Mouse (Mus musculus) embryonic facial prominence, embryonic 10.5 days (tissue): ENCODE measurements around the gene Mtus2. TPM values are rescaled to one million over a fixed set of nuclear protein-coding genes. Genes with fewer than 3 reads are reported as not detected.
"Not testable (repeated sequence)": the region's sequence is repeated elsewhere in the genome, so short reads cannot be mapped to it uniquely, and the experiment has no call there.

Experiments used
- DNase-seq: peaks from one replicate; pipeline ENCODE4 v3.0.0-alpha.2; 2017; ENCODE audit warnings: low spot score
- H3K27ac ChIP-seq: fragments of 300-500 bp; sonication (generic); replicated peaks from 2 replicates; pipeline ENCODE4 v1.5.1; 2016; ENCODE audit warnings: mild to moderate bottlenecking
- H3K27me3 ChIP-seq: fragments of 300-500 bp; sonication (generic); replicated peaks from 2 replicates; pipeline ENCODE4 v1.6.1; 2016; ENCODE audit warnings: low read depth, mild to moderate bottlenecking; ENCODE audit not compliant: poor library complexity, severe bottlenecking
- H3K36me3 ChIP-seq: fragments of 300-500 bp; sonication (generic); replicated peaks from 2 replicates; pipeline ENCODE4 v1.6.1; 2016; ENCODE audit warnings: mild to moderate bottlenecking, moderate library complexity
- H3K4me1 ChIP-seq: fragments of 300-500 bp; sonication (generic); 2 replicates; pipeline ENCODE4 v1.6.1; 2016
- H3K4me3 ChIP-seq: fragments of 300-500 bp; sonication (generic); 2 replicates; pipeline ENCODE4 v1.5.1; 2016; ENCODE audit warnings: mild to moderate bottlenecking, moderate library complexity
- H3K9me3 ChIP-seq: fragments of 300-500 bp; sonication (generic); 2 replicates; pipeline ENCODE4 v1.6.1; 2016; ENCODE audit warnings: mild to moderate bottlenecking
- WGBS: fragments of 180-500 bp; shearing (Covaris S2); methylation state at CpG from one replicate; pipeline ENCODE4 v1.1.7; 2016; 5-methylcytosine and 5-hydroxymethylcytosine counted together
- polyA plus RNA-seq: library from polyadenylated mRNA; unstranded; fragments of >200 nt; fragmentation: Nextera tagmentation; extraction: Ambion mirVana; gene quantifications from 2 replicates; pipeline ENCODE4 v1.2.1, GENCODE M21; 2016

Mtus2 gene
- polyA plus RNA-seq, 1 experiment from 2014 or later, result 5.7 TPM

- H3K36me3 ChIP-seq, result no peaks in the 10 kb centered on the region
- no peaks in the 10 kb centered on the region for H3K4me1 ChIP-seq
- 75% methylated on average over 13 of the region's 13 CpGs for WGBS
- DNase-seq, result no peak
- no peak overlapping the region for H3K4me3 ChIP-seq
- peaks cover 8% of the 10 kb centered on the region for H3K9me3 ChIP-seq
- H3K27me3 ChIP-seq, result no peaks in the 10 kb centered on the region
- no peak overlapping the region for H3K27ac ChIP-seq
Observed at GRCm38 (mm10) chr5:148152600-148153402, 195.7 kb downstream of the Mtus2 start.

DNA sequence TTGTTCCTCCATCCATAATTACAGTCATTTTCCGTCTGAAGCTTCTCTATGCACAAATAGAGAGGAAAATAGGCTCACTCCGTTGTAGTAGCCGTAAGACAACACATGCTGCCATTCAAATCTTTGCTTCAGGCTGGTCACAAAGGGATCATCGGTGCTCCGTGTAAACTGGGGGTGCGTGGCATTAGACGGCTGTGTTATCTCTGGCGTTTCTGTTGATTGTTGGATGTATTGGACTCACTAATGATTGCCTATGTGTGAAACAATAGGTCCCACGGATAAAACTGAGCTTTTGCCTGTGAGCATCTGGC is 196.2 kb downstream of the Mtus2 start:
- no peak overlapping the region for H3K27ac ChIP-seq
- H3K36me3 ChIP-seq, result no peaks in the 10 kb centered on the region
- H3K4me1 ChIP-seq, result no peaks in the 10 kb centered on the region
- no peak for DNase-seq
- WGBS, result 78% methylated on average over 9 of the region's 9 CpGs
- H3K27me3 ChIP-seq, result no peaks in the 10 kb centered on the region
- peaks cover 6% of the 10 kb centered on the region for H3K9me3 ChIP-seq
- no peak overlapping the region for H3K4me3 ChIP-seq

DNA sequence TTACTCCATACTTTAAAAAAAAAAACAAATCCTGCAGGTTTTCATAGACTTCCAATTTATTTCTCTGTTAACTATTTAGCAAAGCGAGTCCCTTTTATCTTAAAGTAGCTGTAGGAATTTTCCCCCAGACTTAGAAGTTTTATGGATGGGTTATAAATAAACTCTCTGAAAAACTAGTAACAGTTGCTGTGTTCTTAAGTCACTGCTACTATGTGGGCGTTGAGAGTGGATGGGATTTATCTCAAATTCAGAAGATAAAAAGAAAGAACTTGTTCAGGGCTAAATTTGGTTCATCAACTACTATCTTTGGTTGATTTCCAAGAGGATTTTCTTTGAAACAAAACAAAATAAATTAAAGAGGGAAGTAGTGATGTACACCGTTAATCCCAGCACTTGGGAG is 197.6 kb downstream of the Mtus2 start:
- Histone ChIP-seq H3K4me3 (no peak overlapping the region), H3K36me3 (no peaks in the 10 kb centered on the region), H3K9me3 (no peaks in the 10 kb centered on the region), H3K4me1 (peaks cover 4% of the 10 kb centered on the region; the same call in 1 of the 2 replicates), H3K27me3 (no peaks in the 10 kb centered on the region), H3K27ac (no peak overlapping the region)
- 85% methylated on average over 3 of the region's 3 CpGs for WGBS
- DNase-seq, result no peak

GRCm38 (mm10) chr5:148159328-148159727 is 202.2 kb downstream of the Mtus2 start:
- 62% methylated on average over 8 of the region's 8 CpGs for WGBS
- Histone ChIP-seq H3K27ac (no peak overlapping the region), H3K27me3 (no peaks in the 10 kb centered on the region), H3K9me3 (no peaks in the 10 kb centered on the region), H3K4me1 (peaks cover 4% of the 10 kb centered on the region; the same call in 1 of the 2 replicates), H3K36me3 (no peaks in the 10 kb centered on the region), H3K4me3 (no peak overlapping the region)
- no peak for DNase-seq

GRCm38 (mm10) chr5:148160529-148161154 is 203.5 kb downstream of the Mtus2 start:
- no peaks in the 10 kb centered on the region for H3K36me3 ChIP-seq
- H3K27ac ChIP-seq, result no peak overlapping the region
- H3K4me3 ChIP-seq, result no peak overlapping the region
- DNase-seq, result no peak
- 94% methylated on average over 17 of the region's 17 CpGs for WGBS
- H3K9me3 ChIP-seq, result no peaks in the 10 kb centered on the region
- peaks cover 4% of the 10 kb centered on the region; the same call in 1 of the 2 replicates for H3K4me1 ChIP-seq
- H3K27me3 ChIP-seq, result no peaks in the 10 kb centered on the region

GRCm38 (mm10) chr5:148165111-148165510 is 208.0 kb downstream of the Mtus2 start:
- Histone ChIP-seq H3K36me3 (no peaks in the 10 kb centered on the region), H3K27me3 (no peaks in the 10 kb centered on the region), H3K9me3 (no peaks in the 10 kb centered on the region), H3K4me3 (no peak overlapping the region), H3K4me1 (peaks cover 3% of the 10 kb centered on the region; the same call in 1 of the 2 replicates), H3K27ac (no peak overlapping the region)
- 84% methylated on average over 1 of the region's 1 CpGs for WGBS
- no peak for DNase-seq

- no peak for DNase-seq
- Histone ChIP-seq H3K4me1 (peaks cover 19% of the 10 kb centered on the region), H3K27ac (no peak overlapping the region), H3K27me3 (no peaks in the 10 kb centered on the region), H3K4me3 (no peak overlapping the region), H3K9me3 (peaks cover 4% of the 10 kb centered on the region; the same call in 1 of the 2 replicates), H3K36me3 (no peaks in the 10 kb centered on the region)
- 30% methylated on average over 4 of the region's 4 CpGs for WGBS
Observed at GRCm38 (mm10) chr5:148175091-148175490, 218.0 kb downstream of the Mtus2 start.

DNA sequence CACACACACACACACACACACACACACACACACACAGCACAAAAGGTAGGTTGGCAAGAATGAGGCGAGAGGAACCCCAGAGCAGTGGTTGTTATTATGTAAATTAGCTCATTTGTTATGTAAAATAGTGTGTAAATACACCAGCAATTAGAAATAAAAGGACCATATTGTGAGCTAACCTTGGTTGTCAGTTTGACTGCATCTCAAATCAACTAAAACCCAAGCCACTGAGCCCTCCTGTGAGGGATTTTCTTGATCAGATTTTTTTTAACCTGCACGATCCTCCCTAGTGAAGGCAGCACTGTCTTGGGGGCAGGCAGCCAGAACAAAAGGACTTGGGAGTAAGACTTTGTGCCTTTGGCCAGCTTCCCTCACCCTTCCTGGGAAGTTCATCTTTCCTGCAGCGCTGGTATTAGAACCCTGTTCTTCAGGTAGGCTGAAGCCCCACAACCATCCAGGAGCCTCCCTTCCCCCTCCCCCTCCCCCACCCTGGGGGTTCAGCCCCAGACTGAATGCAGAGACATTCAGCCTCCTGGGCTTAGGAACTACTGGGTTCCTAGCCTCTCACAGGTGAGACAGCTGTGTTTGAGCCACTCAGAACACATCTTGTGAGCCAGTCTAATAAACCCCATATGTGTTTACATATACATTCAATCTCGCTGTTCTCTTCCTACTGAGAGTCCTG is 218.8 kb downstream of the Mtus2 start:
- peaks cover 24% of the 10 kb centered on the region for H3K4me1 ChIP-seq
- no peaks in the 10 kb centered on the region for H3K27me3 ChIP-seq
- peak overlapping the region; percentile 51; the same call in 1 of the 2 replicates for H3K27ac ChIP-seq
- no peaks in the 10 kb centered on the region for H3K36me3 ChIP-seq
- 45% methylated on average over 4 of the region's 4 CpGs for WGBS
- peaks cover 4% of the 10 kb centered on the region; the same call in 1 of the 2 replicates for H3K9me3 ChIP-seq
- H3K4me3 ChIP-seq, result no peak overlapping the region
- no peak for DNase-seq

- 86% methylated on average over 8 of the region's 8 CpGs for WGBS
- not testable (repeated sequence) for H3K27ac ChIP-seq, DNase-seq
Observed at GRCm38 (mm10) chr5:148176539-148176938, 219.4 kb downstream of the Mtus2 start.

GRCm38 (mm10) chr5:148179231-148179630 is 222.1 kb downstream of the Mtus2 start:
- no peak overlapping the region for H3K27ac ChIP-seq
- no peaks in the 10 kb centered on the region for H3K27me3 ChIP-seq
- H3K36me3 ChIP-seq, result no peaks in the 10 kb centered on the region
- DNase-seq, result peak; percentile 21
- H3K4me1 ChIP-seq, result peaks cover 31% of the 10 kb centered on the region
- peaks cover 4% of the 10 kb centered on the region; the same call in 1 of the 2 replicates for H3K9me3 ChIP-seq
- 59% methylated on average over 7 of the region's 7 CpGs for WGBS
- no peak overlapping the region for H3K4me3 ChIP-seq

More at GRCm38 (mm10) chr5:148176539-148176938, 219.4 kb downstream of the Mtus2 start:
- not testable (repeated sequence) for H3K9me3 ChIP-seq, H3K27me3 ChIP-seq, H3K36me3 ChIP-seq, H3K4me3 ChIP-seq
- peaks cover 31% of the 10 kb centered on the region for H3K4me1 ChIP-seq

DNA sequence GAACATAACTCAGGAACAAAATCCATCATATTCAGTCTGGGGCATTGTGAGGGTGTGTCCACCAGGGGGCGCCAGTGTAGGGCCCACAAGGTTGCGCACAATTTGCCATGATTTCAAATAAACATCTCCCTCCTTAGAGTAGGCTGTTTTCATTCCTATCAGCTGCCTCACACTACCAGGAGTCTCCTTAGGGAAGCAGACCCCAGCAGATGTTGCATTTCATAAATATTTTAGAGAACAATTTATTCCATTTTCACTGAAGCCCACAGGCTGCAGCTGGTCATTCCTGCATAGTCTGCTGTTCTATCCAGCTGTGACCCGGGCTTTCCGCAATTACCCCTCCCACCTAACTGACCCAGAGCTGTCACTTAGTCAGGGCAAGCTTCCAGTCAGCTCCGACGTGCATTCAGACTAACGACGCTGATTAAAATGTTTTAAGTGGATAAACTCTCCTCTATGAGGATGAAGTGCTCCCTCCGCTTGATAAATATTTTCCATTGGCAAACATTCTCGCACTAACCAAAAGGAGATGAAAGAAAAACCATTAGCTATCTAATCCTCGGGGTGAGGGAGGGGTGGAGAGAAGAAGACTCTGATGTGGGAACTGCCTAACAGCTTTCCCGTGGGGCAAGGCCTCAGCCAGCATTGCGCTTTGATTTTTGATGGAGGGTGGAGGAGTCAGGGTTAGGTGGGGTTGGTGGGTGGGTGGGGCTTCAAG is 223.6 kb downstream of the Mtus2 start:
- Histone ChIP-seq H3K9me3 (peaks cover 5% of the 10 kb centered on the region; the same call in 1 of the 2 replicates), H3K27me3 (no peaks in the 10 kb centered on the region), H3K4me3 (no peak overlapping the region), H3K27ac (0 out of 2 replicates have a peak overlapping the region, but pooled peaks have one; percentile 19), H3K36me3 (no peaks in the 10 kb centered on the region), H3K4me1 (peaks cover 18% of the 10 kb centered on the region)
- peak; percentile 61 for DNase-seq
- WGBS, result 28% methylated on average over 13 of the region's 13 CpGs

DNA sequence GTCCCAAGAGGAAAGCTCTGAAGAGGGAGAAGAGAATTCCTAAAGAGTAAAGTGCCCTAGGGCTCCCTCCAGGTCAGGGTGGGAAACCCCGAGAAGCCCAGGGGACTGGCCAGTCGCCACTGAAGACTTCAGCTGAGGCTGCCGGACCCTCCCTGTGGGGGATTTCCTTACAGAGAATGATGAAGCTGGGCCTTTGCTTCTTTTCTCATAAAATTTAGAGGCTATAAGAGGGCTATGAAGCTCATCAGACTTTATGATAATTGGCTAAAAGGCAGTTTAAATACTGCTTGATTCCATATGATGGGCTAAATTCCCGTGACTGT is 224.1 kb downstream of the Mtus2 start:
- 35% methylated on average over 4 of the region's 4 CpGs for WGBS

More for the DNA sequence above, 224.1 kb downstream of the Mtus2 start:
- DNase-seq, result no peak
- Histone ChIP-seq H3K27me3 (no peaks in the 10 kb centered on the region), H3K27ac (0 out of 2 replicates have a peak overlapping the region, but pooled peaks have one; percentile 19), H3K4me3 (no peak overlapping the region), H3K4me1 (peaks cover 13% of the 10 kb centered on the region), H3K36me3 (no peaks in the 10 kb centered on the region), H3K9me3 (peaks cover 9% of the 10 kb centered on the region)
